Comparison of ENCODE assay signal across 7 mouse cellular contexts in the genomic region with DNA sequence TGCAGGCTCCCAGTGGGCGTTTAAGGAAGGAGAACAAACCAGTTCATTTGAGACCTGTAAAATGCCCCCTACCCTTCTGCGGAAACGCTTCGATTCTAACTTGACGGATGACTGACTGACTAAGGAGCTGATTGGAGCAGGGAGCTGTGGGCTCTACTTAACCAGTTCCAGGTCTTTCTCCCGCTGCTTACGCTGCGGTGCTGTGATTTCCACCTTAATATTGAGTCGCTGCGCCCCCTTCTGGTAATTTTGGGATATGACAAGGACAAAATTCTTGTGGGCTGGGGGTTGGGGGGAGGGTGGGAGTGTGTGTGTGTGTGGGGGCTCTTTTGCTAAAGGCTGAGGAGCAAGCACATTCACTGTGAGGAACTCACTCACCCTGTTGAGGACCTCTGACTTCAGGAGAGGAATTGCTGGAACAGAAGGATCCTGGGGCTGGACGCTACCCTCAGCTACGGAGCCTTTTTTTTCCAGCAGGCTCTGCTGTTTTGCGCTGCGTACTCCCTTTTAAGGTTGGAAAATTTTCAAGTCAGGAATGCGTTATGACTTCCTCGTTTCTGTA. TPM values are rescaled to one million over a fixed set of nuclear protein-coding genes. Genes with fewer than 3 reads are reported as not detected.
A peak's percentile ranks its signal among the peaks of the same experiment; 100 is the strongest.
DNase-seq lines count a peak whose midpoint lies in the region; ATAC-seq and TF ChIP-seq lines count a peak whose summit lies in the region.

No protein-coding gene starts in this region.

- peak; percentile 75 for DNase-seq in adipocyte (ENCODE audit: low spot score)
- peak; percentile 82 for DNase-seq in embryo, embryonic 11.5 days (ENCODE audit: low read depth, low spot score)
- DNase-seq in kidney, postnatal 0 days (ENCODE audit: low spot score), result peak; percentile 91
- DNase-seq in lung, embryonic 14.5 days, result peak; percentile 93
- DNase-seq in retina, embryonic 14.5 days (ENCODE audit: low spot score), result peak; percentile 89

- TF ChIP-seq CTCF in E14TG2a.4 (conservative IDR thresholded peaks at IDR 0.05; ENCODE audit: low read length), result peak; percentile 54
- peak; percentile 79 for TF ChIP-seq CTCF in kidney, postnatal 0 days (IDR thresholded peaks at IDR 0.05; ENCODE audit: low read depth)
- peak; percentile 84 for TF ChIP-seq CTCF in lung, embryonic 14.5 days (IDR thresholded peaks at IDR 0.05; ENCODE audit: low read depth)

- no peak overlapping the region for H3K4me3 ChIP-seq in E14TG2a.4 (replicated peaks; ENCODE audit: low read length)
- peak overlapping the region; percentile 14; the same call in 1 of the 2 replicates for H3K4me3 ChIP-seq in heart, embryonic 13.5 days
- no peak overlapping the region for H3K4me3 ChIP-seq in kidney, postnatal 0 days (replicated peaks; ENCODE audit: low read depth, low read length)
- no peak overlapping the region for H3K4me3 ChIP-seq in lung, embryonic 14.5 days (ENCODE audit: low read depth, low read length)

- H3K9me3 ChIP-seq in E14TG2a.4 (ENCODE audit: low read length), result no peaks in the 10 kb centered on the region
- H3K9me3 ChIP-seq in heart, embryonic 13.5 days, result no peaks in the 10 kb centered on the region
- no peaks in the 10 kb centered on the region for H3K9me3 ChIP-seq in kidney, postnatal 0 days (replicated peaks; ENCODE audit: low read length)
- H3K9me3 ChIP-seq in lung, embryonic 14.5 days (ENCODE audit: low read depth, low read length), result no peaks in the 10 kb centered on the region

- H3K27me3 ChIP-seq in E14TG2a.4 (ENCODE audit: insufficient read depth, low read length), result peaks cover 31% of the 10 kb centered on the region
- H3K27me3 ChIP-seq in heart, embryonic 13.5 days (replicated peaks), result peaks cover 7% of the 10 kb centered on the region
- no peaks in the 10 kb centered on the region for H3K27me3 ChIP-seq in kidney, postnatal 0 days (ENCODE audit: insufficient read depth, low read length)
- no peaks in the 10 kb centered on the region for H3K27me3 ChIP-seq in lung, embryonic 14.5 days (ENCODE audit: insufficient read depth, low read length)

- no peaks in the 10 kb centered on the region for H3K36me3 ChIP-seq in E14TG2a.4 (ENCODE audit: insufficient read depth, low read length)
- no peaks in the 10 kb centered on the region for H3K36me3 ChIP-seq in heart, embryonic 13.5 days
- no peaks in the 10 kb centered on the region for H3K36me3 ChIP-seq in kidney, postnatal 0 days (ENCODE audit: insufficient read depth, low read length)
- H3K36me3 ChIP-seq in lung, embryonic 14.5 days (ENCODE audit: insufficient read depth), result no peaks in the 10 kb centered on the region

- peak overlapping the region; percentile 56 for H3K9ac ChIP-seq in heart, embryonic 13.5 days
- H3K9ac ChIP-seq in kidney, postnatal 0 days (ENCODE audit: low read depth, low read length), result no peak overlapping the region
- no peak overlapping the region for H3K9ac ChIP-seq in lung, embryonic 14.5 days

- H3K27ac ChIP-seq in heart, embryonic 13.5 days (replicated peaks), result no peak overlapping the region
- no peak overlapping the region for H3K27ac ChIP-seq in kidney, postnatal 0 days
- no peak overlapping the region for H3K27ac ChIP-seq in lung, embryonic 14.5 days (ENCODE audit: low read depth)

- 19% methylated on average over 16 of the region's 16 CpGs for WGBS in heart, embryonic 13.5 days
- 21% methylated on average over 16 of the region's 16 CpGs for WGBS in kidney, postnatal 0 days
- WGBS in lung, embryonic 14.5 days, result 21% methylated on average over 16 of the region's 16 CpGs

- H3K4me1 ChIP-seq in E14TG2a.4 (replicated peaks; ENCODE audit: low read depth, low read length), result peaks cover 16% of the 10 kb centered on the region
- peaks cover 8% of the 10 kb centered on the region for H3K4me1 ChIP-seq in heart, embryonic 13.5 days
- 0 out of 2 replicates have a peak, but pooled peaks cover 3% of the 10 kb centered on the region for H3K4me1 ChIP-seq in kidney, postnatal 0 days (replicated peaks; ENCODE audit: insufficient read depth, low read length)
- no peaks in the 10 kb centered on the region for H3K4me1 ChIP-seq in lung, embryonic 14.5 days (ENCODE audit: insufficient read depth)

- ATAC-seq in heart, embryonic 13.5 days (ENCODE audit: extremely low read depth, insufficient number of reproducible peaks, low FRiP score, low TSS enrichment), result 0 out of 2 replicates have a peak, but pooled peaks have one; percentile 37
- peak; percentile 64 for ATAC-seq in kidney, postnatal 0 days (replicated peaks; ENCODE audit: low FRiP score, low read depth)
- peak; percentile 62; the same call in 1 of the 2 replicates for ATAC-seq in lung, embryonic 14.5 days (ENCODE audit: insufficient read depth)

- H3K4me2 ChIP-seq in heart, embryonic 13.5 days, result peak overlapping the region; percentile 59
- peak overlapping the region; percentile 41 for H3K4me2 ChIP-seq in kidney, postnatal 0 days (ENCODE audit: low read length)
- peak overlapping the region; percentile 48 for H3K4me2 ChIP-seq in lung, embryonic 14.5 days

RNA-seq across cellular contexts. Expression of a gene that starts 18.5 kb away (rescaled TPM):
- polyA plus RNA-seq in heart, embryonic 13.5 days (2015; fragmentation: Nextera tagmentation; extraction: Ambion mirVana), result 5.1 and 5.4 TPM in 2 replicates
- 3.5 and 3.9 TPM in 2 replicates for polyA plus RNA-seq in kidney, postnatal 0 days (2015; fragmentation: Nextera tagmentation; extraction: Ambion mirVana)
- 3.7 and 3.8 TPM in 2 replicates for polyA plus RNA-seq in lung, embryonic 14.5 days (2014; fragmentation: Nextera tagmentation; extraction: Ambion mirVana)
